Mouse (Mus musculus) liver, postnatal 0 days (tissue): ENCODE measurements around the gene Gm2956. TPM values are rescaled to one million over a fixed set of nuclear protein-coding genes. Genes with fewer than 3 reads are reported as not detected.
"Not testable (repeated sequence)": the region's sequence is repeated elsewhere in the genome, so short reads cannot be mapped to it uniquely, and the experiment has no call there.

Experiments used
- ATAC-seq: fragments of 200-750 bp; cut with Nextera tagmentation; 2 replicates; pipeline ENCODE4 v1.8.0; 2017; ENCODE audit warnings: mild to moderate bottlenecking, moderate library complexity
- DNase-seq: peaks from one replicate; pipeline ENCODE4 v3.0.0-alpha.2; 2016
- H3K27ac ChIP-seq: fragments of 300-500 bp; sonication (generic); 2 replicates; pipeline ENCODE4 v1.5.1; 2014; ENCODE audit warnings: antibody characterized with exemption, moderate library complexity, mild to moderate bottlenecking, low read depth
- H3K27me3 ChIP-seq: fragments of 300-500 bp; sonication (generic); 2 replicates; pipeline ENCODE4 v1.6.1; 2014; ENCODE audit warnings: low read length, control low read depth, mixed read lengths; ENCODE audit not compliant: insufficient read depth
- H3K36me3 ChIP-seq: fragments of 300-500 bp; sonication (generic); replicated peaks from 2 replicates; pipeline ENCODE4 v1.6.1; 2014; ENCODE audit warnings: mild to moderate bottlenecking, control low read depth, low read length, moderate library complexity, mixed read lengths; ENCODE audit not compliant: insufficient read depth
- H3K4me1 ChIP-seq: fragments of 300-500 bp; sonication (generic); 2 replicates; pipeline ENCODE4 v1.6.1; 2014; ENCODE audit warnings: antibody characterized with exemption, mild to moderate bottlenecking, control low read depth; ENCODE audit not compliant: insufficient read depth
- H3K4me2 ChIP-seq: fragments of 300-500 bp; sonication (generic); 2 replicates; pipeline ENCODE4 v1.6.1; 2014; ENCODE audit warnings: low read depth, mild to moderate bottlenecking, low read length, moderate library complexity, mixed read lengths
- H3K4me3 ChIP-seq: fragments of 300-500 bp; sonication (generic); 2 replicates; pipeline ENCODE4 v1.5.1; 2014; ENCODE audit warnings: low read depth, low read length
- H3K9ac ChIP-seq: fragments of 300-500 bp; sonication (generic); replicated peaks from 2 replicates; pipeline ENCODE4 v1.6.1; 2014; ENCODE audit warnings: mild to moderate bottlenecking, moderate library complexity
- H3K9me3 ChIP-seq: fragments of 300-500 bp; sonication (generic); 2 replicates; pipeline ENCODE4 v1.6.1; 2016; ENCODE audit warnings: mild to moderate bottlenecking, control low read depth, low read length, mixed read lengths
- CTCF ChIP-seq: sonication (generic); IDR thresholded peaks from 2 replicates; pipeline ENCODE4 v1.5.1; 2016; ENCODE audit warnings: antibody characterized with exemption, low read depth
- WGBS: fragments of 180-500 bp; shearing (Covaris S2); extraction: QIAGEN DNeasy Blood & Tissue Kit; methylation state at CpG from one replicate; pipeline ENCODE4 v1.1.7; 2014; ENCODE audit not compliant: insufficient replicate concordance; 5-methylcytosine and 5-hydroxymethylcytosine counted together
- polyA plus RNA-seq: library from polyadenylated mRNA; unstranded; fragments of >200 nt; fragmentation: Nextera tagmentation; extraction: Ambion mirVana; gene quantifications from 2 replicates; pipeline ENCODE4 v1.2.1, GENCODE M21; 2015

The Gm2956 gene
- not detected in 2 replicates for polyA plus RNA-seq

- H3K9me3 ChIP-seq, H3K9ac ChIP-seq, H3K4me1 ChIP-seq, H3K36me3 ChIP-seq, H3K4me3 ChIP-seq, ATAC-seq, H3K27me3 ChIP-seq, H3K4me2 ChIP-seq, H3K27ac ChIP-seq, DNase-seq: not testable (repeated sequence)
- WGBS = 0% methylated on average over 1 of the region's 37 CpGs
Measured at GRCm38 (mm10) chr14:3332087-3332677, at the start of gene Gm2956. TSS of gene Gm2956 (plus strand) at chr14:3332627.

DNA sequence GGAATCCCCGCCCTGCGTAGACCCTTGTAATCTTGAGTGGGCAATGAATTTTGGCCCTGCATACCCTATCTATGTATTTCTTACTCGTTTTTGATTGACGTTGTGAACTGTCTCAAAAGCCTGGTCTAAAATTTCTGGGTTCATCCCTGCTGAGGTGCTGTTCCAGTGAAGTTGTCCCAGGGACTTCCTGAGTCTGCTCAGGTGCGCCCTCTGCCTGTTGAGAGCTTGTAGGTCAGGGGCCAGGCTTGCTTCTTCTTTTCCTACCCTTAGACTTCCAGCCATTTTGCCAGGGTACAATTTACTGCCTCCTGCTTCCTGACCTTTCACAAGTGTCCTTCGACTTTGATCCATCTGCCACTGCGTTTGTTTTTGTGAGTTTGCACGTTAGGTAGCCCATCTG, 979 bp downstream of the Gm2956 start:
- ATAC-seq, H3K4me2 ChIP-seq, H3K27ac ChIP-seq, H3K9ac ChIP-seq, DNase-seq, H3K4me1 ChIP-seq, H3K27me3 ChIP-seq, H3K36me3 ChIP-seq, H3K9me3 ChIP-seq, H3K4me3 ChIP-seq: not testable (repeated sequence)
- TF ChIP-seq CTCF = peak; percentile 28; the same call in 1 of the 2 replicates
- 4% methylated on average over 4 of the region's 8 CpGs for WGBS

DNA sequence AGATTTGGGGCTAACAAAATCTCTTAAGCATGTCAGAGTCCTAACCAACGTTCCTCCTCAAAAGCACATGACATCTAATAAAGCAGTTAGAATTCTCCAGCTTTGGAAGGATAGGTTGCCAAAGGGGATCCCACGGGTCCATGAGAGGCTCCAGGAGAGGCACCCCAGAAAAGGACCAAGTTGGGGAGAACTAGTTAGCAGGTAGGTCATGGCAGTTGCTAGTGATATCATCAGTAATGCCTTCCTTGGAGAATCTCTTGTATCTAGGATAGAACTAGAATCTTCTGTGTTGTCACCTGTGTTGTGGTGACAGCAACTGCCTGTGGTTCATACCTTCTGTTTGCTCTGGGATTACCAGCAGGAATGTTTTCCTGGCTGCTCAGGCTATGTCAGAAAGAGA, 62.4 kb downstream of the Gm2956 start, which contains the start of gene Gm10413:
Gene Gm10413, plus strand, starts transcription at position 301 of the 400 bp plus-strand sequence.
- H3K9ac ChIP-seq, H3K4me1 ChIP-seq, H3K36me3 ChIP-seq, ATAC-seq, H3K27me3 ChIP-seq, H3K27ac ChIP-seq, H3K4me2 ChIP-seq, H3K9me3 ChIP-seq, DNase-seq, H3K4me3 ChIP-seq: not testable (repeated sequence)
- no CpG with 5 or more reads among the region's 2 CpGs for WGBS

Other genes starting within 250 kb of the Gm2956 start
- not detected in 2 replicates for gene Gm10340, start 198.6 kb upstream of the Gm2956 start, polyA plus RNA-seq
- not detected in 2 replicates for gene Gm5795, start 144.4 kb upstream of the Gm2956 start, polyA plus RNA-seq
- gene D830030K20Rik, start 124.1 kb upstream of the Gm2956 start, polyA plus RNA-seq = 0.46 and 0.58 TPM in 2 replicates
- gene Gm10413, start 62.5 kb downstream of the Gm2956 start, polyA plus RNA-seq = not detected in 2 replicates
- gene Gm10409, start 80.0 kb downstream of the Gm2956 start, polyA plus RNA-seq = not detected in 2 replicates
- not detected in 2 replicates for gene Gm3005, start 95.5 kb downstream of the Gm2956 start, polyA plus RNA-seq
- not detected in 2 replicates for gene Gm10408, start 116.8 kb downstream of the Gm2956 start, polyA plus RNA-seq